Mouse (Mus musculus): ENCODE data around the gene Tial1. TPM values are rescaled to one million over a fixed set of nuclear protein-coding genes. Genes with fewer than 3 reads are reported as not detected.

Gene Tial1
- polyA plus RNA-seq, 1 experiment: 123 TPM

DNA sequence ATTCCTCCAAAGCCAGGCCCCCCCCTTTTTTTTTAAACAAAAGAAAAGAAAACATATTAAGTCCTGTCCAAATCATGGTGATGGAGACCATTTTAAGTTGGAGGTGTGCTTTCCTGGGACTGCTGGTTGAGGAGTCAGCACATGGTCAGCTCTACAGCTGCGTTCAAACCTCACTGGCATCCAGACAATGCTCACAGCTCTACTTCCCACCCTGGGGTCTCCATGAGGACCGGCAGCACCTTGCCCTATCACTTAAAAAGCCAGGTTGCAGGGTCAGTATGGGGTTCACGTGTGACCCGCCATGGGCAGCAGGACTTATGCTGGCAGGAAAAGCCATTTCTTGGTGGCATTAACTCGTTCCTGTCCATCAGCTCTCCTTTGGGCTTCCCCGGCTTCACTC is 57.9 kb downstream of the Tial1 start:
- Histone ChIP-seq H3K4me1 (ENCODE audit: control insufficient read depth, insufficient read depth, low read length) (no peaks in the 10 kb centered on the region), H3K27ac (ENCODE audit: insufficient read depth, low read length) (no peak overlapping the region), H3K4me3 (ENCODE audit: insufficient read depth, low read length) (no peak overlapping the region)
- TF ChIP-seq CTCF (IDR thresholded peaks at IDR 0.05; ENCODE audit: borderline replicate concordance, insufficient read depth, low read length) (no peak), POLR2A (IDR thresholded peaks at IDR 0.05; ENCODE audit: low read depth, low read length) (no peak)

DNA sequence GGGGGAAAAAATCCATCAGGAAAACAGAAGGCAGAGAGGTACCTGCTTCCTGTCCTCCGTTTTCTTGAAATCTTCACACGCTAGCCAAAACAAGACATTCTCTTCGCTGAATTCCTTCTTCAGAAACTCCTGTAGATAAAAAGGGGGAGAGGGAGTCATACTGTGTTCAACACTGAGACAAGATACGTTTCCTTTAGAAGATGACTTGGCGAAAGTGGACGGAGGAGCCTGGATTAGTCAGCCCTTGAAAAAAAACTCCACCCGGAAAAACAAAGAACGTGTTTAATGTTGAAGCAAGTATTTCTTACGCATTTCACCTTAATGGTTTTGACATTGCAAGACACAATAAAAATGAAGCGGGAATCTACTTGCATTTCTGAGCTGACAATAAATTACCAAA is 58.4 kb downstream of the Tial1 start:
- H3K4me1 ChIP-seq (ENCODE audit: control insufficient read depth, insufficient read depth, low read length): no peaks in the 10 kb centered on the region
- TF ChIP-seq CTCF (IDR thresholded peaks at IDR 0.05; ENCODE audit: borderline replicate concordance, insufficient read depth, low read length) (no peak), POLR2A (IDR thresholded peaks at IDR 0.05; ENCODE audit: low read depth, low read length) (no peak)
- no peak overlapping the region for H3K4me3 ChIP-seq (ENCODE audit: insufficient read depth, low read length)
- no peak overlapping the region for H3K27ac ChIP-seq (ENCODE audit: insufficient read depth, low read length)

DNA sequence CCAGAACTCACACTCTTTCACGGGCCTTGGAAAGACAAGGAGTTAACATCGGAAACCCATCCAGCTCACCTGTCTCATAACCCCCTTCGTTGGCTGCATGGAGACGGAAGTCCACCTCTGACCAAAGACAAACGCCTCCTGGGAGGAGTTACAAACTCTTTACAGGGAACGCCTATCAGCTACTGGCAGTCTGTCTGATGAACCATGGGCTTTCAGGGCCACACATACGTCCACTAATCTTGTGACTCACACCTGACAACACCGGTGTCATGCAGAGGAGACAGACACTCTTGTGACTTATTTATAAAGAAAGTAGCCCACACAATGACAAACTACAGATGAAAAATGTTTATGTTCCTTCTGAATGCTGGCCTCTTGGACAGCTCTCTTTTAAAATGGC is 58.9 kb downstream of the Tial1 start:
- Histone ChIP-seq H3K4me1 (ENCODE audit: control insufficient read depth, insufficient read depth, low read length) (no peaks in the 10 kb centered on the region), H3K27ac (ENCODE audit: insufficient read depth, low read length) (no peak overlapping the region), H3K4me3 (ENCODE audit: insufficient read depth, low read length) (no peak overlapping the region)
- TF ChIP-seq POLR2A (IDR thresholded peaks at IDR 0.05; ENCODE audit: low read depth, low read length) (no peak), CTCF (IDR thresholded peaks at IDR 0.05; ENCODE audit: borderline replicate concordance, insufficient read depth, low read length) (no peak)

DNA sequence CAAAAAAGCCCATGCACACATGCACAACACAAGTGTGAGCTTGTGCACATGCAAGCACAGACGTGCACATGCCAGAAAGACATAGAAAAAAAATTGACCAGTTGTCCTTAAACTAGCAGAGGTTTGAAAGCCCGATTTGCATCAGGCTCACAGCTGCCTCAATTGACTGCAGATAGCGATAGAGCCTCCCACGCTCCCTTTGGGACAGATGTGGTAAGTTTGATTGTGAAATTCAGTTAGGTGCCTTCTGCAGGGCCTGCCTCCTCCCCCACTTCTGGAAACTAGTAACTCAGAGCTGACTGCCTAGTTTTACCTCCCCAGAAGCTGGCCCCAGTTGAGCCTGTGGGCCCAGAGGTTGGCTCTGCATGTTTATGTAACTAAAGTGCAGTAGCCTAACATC is 62.9 kb downstream of the Tial1 start:
- no peak for TF ChIP-seq CTCF (IDR thresholded peaks at IDR 0.05; ENCODE audit: borderline replicate concordance, insufficient read depth, low read length)
- no peak for TF ChIP-seq POLR2A (IDR thresholded peaks at IDR 0.05; ENCODE audit: low read depth, low read length)
- Histone ChIP-seq H3K27ac (ENCODE audit: insufficient read depth, low read length) (no peak overlapping the region), H3K4me3 (ENCODE audit: insufficient read depth, low read length) (no peak overlapping the region), H3K4me1 (ENCODE audit: control insufficient read depth, insufficient read depth, low read length) (no peaks in the 10 kb centered on the region)

DNA sequence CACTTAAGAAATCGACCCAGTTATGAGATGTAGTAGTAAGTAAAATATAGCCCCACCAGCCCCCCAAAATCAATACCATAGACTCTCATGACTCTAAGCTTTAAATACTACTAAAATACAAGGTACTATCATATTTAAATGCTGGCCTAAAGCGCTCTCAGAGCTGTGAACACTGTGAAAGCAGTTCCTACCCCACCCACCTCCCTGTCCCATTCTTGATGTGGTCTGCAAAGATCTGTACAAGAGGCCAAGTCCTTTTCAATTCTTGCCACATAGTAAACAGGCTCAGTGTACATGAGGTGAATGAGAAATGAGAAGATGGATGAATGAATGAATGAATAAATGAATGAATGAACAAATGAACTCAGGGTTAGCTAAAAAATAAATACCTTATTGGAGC is 64.5 kb downstream of the Tial1 start:
- H3K27ac ChIP-seq (ENCODE audit: insufficient read depth, low read length): no peak overlapping the region

DNA sequence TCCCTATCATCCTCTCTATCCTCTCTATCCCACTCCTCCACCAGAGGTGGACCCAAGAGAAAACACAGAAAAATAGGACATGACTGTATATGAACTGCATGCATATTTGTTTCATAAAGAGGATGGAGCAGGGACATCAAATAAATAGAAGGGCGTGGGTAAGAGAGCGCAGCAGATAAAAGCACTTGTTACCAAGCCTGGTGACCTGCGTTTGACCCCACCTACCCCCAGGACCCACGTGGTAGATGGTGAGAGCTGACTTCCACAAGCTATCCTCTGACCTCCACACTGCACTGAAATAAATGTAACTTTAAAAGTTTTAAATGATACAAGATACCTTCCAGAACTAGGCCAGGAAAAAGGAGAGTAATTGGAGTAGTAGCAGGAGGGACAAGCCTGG is 67.8 kb downstream of the Tial1 start:
- TF ChIP-seq CTCF (IDR thresholded peaks at IDR 0.05; ENCODE audit: borderline replicate concordance, insufficient read depth, low read length) (no peak), POLR2A (IDR thresholded peaks at IDR 0.05; ENCODE audit: low read depth, low read length) (no peak)
- Histone ChIP-seq H3K4me3 (ENCODE audit: insufficient read depth, low read length) (no peak overlapping the region), H3K4me1 (ENCODE audit: control insufficient read depth, insufficient read depth, low read length) (0 out of 2 replicates have a peak, but pooled peaks cover 3% of the 10 kb centered on the region), H3K27ac (ENCODE audit: insufficient read depth, low read length) (no peak overlapping the region)

More for the DNA sequence above, 64.5 kb downstream of the Tial1 start:
- TF ChIP-seq POLR2A (IDR thresholded peaks at IDR 0.05; ENCODE audit: low read depth, low read length) (no peak), CTCF (IDR thresholded peaks at IDR 0.05; ENCODE audit: borderline replicate concordance, insufficient read depth, low read length) (no peak)
- Histone ChIP-seq H3K4me1 (ENCODE audit: control insufficient read depth, insufficient read depth, low read length) (0 out of 2 replicates have a peak, but pooled peaks cover 1% of the 10 kb centered on the region), H3K4me3 (ENCODE audit: insufficient read depth, low read length) (no peak overlapping the region)

DNA sequence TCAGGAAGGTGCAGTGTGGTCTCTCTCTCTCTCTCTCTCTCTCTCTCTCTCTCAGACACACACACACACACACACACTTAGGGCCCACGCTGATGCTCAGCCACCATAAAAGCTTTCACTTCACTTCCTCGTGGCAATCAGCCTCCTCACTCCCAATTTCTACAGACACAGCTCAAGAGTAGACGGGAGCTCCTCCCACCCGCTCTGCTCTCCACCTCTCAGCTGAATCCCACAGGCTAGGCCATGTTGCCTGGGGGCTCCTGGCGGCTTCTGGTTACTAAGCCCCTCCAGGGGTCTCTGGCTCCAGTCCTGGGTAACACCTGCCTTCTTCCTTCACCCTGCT is 68.6 kb downstream of the Tial1 start:
- no peak overlapping the region for H3K4me3 ChIP-seq (ENCODE audit: insufficient read depth, low read length)
- TF ChIP-seq CTCF (IDR thresholded peaks at IDR 0.05; ENCODE audit: borderline replicate concordance, insufficient read depth, low read length): no peak
- no peak for TF ChIP-seq POLR2A (IDR thresholded peaks at IDR 0.05; ENCODE audit: low read depth, low read length)
- 0 out of 2 replicates have a peak, but pooled peaks cover 3% of the 10 kb centered on the region for H3K4me1 ChIP-seq (ENCODE audit: control insufficient read depth, insufficient read depth, low read length)
- H3K27ac ChIP-seq (ENCODE audit: insufficient read depth, low read length): no peak overlapping the region

DNA sequence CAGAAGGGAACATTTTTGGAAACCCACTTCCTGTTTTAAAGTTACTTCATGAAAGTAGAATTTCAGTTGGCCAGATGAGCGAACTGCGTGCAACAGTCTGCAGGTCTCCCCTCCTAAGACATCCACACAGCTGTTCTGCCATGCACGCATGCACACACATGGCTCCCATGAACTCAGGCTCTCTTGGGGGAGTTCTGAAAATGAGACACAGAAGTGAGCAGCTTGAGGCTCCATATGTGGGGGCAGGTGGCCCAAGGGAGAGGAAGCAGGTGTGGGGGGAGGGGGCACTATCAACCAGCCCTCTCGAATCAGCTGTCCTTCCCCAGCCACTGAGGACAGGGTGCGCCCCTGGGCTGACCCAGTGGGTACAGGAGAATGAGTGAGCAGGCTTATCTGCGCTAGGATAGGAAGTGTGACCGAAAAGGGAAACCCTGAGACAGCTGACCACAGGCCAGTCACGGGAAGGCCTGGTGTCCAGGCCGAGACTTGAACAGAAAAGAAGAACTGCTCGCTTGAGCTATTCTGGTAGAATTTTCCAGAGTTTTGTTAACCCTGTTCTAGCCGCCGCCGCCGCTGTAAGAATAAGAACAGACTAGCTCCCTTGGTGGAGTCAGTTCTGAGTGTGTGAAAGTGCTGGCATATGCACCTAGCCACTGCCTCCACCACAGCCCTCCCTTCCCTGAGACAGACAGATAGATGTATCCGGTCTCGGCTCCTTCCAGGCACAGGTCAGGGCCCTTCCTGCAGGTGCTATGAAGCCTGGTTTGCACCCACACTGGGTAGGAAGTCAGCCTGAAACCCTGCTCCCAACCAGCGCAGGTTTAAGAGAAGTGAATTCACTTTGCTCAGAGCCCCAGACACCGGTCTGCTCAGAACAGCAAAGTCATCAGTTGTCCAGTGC is 69.2 kb downstream of the Tial1 start:
- TF ChIP-seq POLR2A (IDR thresholded peaks at IDR 0.05; ENCODE audit: low read depth, low read length) (no peak), CTCF (IDR thresholded peaks at IDR 0.05; ENCODE audit: borderline replicate concordance, insufficient read depth, low read length) (no peak)
- Histone ChIP-seq H3K4me3 (ENCODE audit: insufficient read depth, low read length) (no peak overlapping the region), H3K4me1 (ENCODE audit: control insufficient read depth, insufficient read depth, low read length) (0 out of 2 replicates have a peak, but pooled peaks cover 3% of the 10 kb centered on the region), H3K27ac (ENCODE audit: insufficient read depth, low read length) (no peak overlapping the region)

DNA sequence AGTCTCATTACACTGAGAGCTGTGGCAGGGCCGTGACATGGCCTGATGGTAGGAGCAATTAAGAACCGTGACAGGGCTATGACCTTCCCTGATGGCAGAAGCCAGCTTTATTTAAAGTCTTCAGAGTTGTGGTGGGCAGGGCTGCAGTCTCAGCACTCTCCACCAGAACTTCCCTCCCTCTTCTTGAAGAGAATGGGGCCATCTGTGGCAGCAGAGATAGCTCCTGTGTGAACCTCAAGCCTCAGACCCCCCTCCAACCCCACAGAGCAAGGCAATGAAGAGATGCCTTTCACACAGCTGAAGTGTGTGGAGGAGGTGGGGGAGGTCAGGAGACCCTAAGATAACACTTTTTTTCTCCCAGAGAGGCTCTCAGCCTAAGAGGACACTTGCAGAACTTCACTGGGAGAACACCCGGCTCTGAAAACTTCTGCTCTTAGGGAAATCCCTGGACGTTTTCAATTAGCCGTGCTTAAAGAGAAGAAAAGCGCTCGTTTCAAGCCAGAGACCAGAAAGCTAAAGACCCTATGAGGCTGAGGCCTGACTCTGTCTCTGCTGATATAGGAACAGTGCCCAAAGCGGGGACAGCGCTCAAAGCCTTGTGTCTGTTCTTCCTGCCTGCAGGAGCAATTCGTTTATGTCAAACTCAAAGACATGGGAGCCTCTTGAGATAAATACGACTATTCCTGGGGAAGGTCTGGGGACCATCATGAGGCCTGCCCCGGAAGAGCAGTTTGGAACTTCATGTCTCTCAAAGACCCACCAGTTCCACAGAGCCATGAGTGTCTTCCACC is 70.1 kb downstream of the Tial1 start:
- H3K4me1 ChIP-seq (ENCODE audit: control insufficient read depth, insufficient read depth, low read length): 0 out of 2 replicates have a peak, but pooled peaks cover 3% of the 10 kb centered on the region
- TF ChIP-seq POLR2A (IDR thresholded peaks at IDR 0.05; ENCODE audit: low read depth, low read length): no peak
- TF ChIP-seq CTCF (IDR thresholded peaks at IDR 0.05; ENCODE audit: borderline replicate concordance, insufficient read depth, low read length): no peak
- no peak overlapping the region for H3K27ac ChIP-seq (ENCODE audit: insufficient read depth, low read length)
- H3K4me3 ChIP-seq (ENCODE audit: insufficient read depth, low read length): no peak overlapping the region

Other genes starting within 250 kb of the Tial1 start
- 9.0 and 11.1 TPM in 2 replicates for gene Armc5, start 224.4 kb downstream of the Tial1 start, polyA plus RNA-seq (2011; ENCODE audit: insufficient read length, low read depth, missing spikeins)
- gene 9130023H24Rik, start 223.7 kb downstream of the Tial1 start, polyA plus RNA-seq (2011; ENCODE audit: insufficient read length, low read depth, missing spikeins): 9.1 and 9.8 TPM in 2 replicates
- 200 and 221 TPM in 2 replicates for gene Tgfb1i1, start 214.9 kb downstream of the Tial1 start, polyA plus RNA-seq (2011; ENCODE audit: insufficient read length, low read depth, missing spikeins)
- not detected in 2 replicates for gene Slc5a2, start 196.1 kb downstream of the Tial1 start, polyA plus RNA-seq (2011; ENCODE audit: insufficient read length, low read depth, missing spikeins)
- 17.9 and 21.1 TPM in 2 replicates for gene BC017158, start 163.5 kb downstream of the Tial1 start, polyA plus RNA-seq (2011; ENCODE audit: insufficient read length, low read depth, missing spikeins)
- gene Rgs10, start 43.0 kb downstream of the Tial1 start, polyA plus RNA-seq (2011; ENCODE audit: insufficient read length, low read depth, missing spikeins): 15.8 and 26.6 TPM in 2 replicates
- 63.4 and 70.8 TPM in 2 replicates for gene Bag3, start 61.9 kb upstream of the Tial1 start, polyA plus RNA-seq (2011; ENCODE audit: insufficient read length, low read depth, missing spikeins)
- 24.4 and 27.1 TPM in 2 replicates for gene Inpp5f, start 149.6 kb upstream of the Tial1 start, polyA plus RNA-seq (2011; ENCODE audit: insufficient read length, low read depth, missing spikeins)